Mouse (Mus musculus) testis, adult 2 months (tissue): ENCODE measurements at regions not wholly inside any gene's neighbourhood (a gene's known extent, or its start where the extent isn't known, plus 50 kb on each side); places are given as distances from the start of the nearest gene placed in this dataset.

Experiments used
- CTCF ChIP-seq: fragments of 200-500 bp; IDR thresholded peaks from 2 replicates; pipeline ENCODE4 v1.5.1; 2012; ENCODE audit warnings: low read depth, mild to moderate bottlenecking, inconsistent platforms, low read length, moderate library complexity; ENCODE audit not compliant: control insufficient read depth, insufficient read depth, insufficient replicate concordance
- POLR2A ChIP-seq: fragments of 200-500 bp; IDR thresholded peaks from 2 replicates; pipeline ENCODE4 v1.6.1; 2012; ENCODE audit warnings: low read depth, mild to moderate bottlenecking, inconsistent platforms, low read length, moderate library complexity; ENCODE audit not compliant: control insufficient read depth

GRCm38 (mm10) chr1:89297766-89298165 lies 156.8 kb upstream of the Agap1 start:
- TF ChIP-seq POLR2A (no peak), CTCF (no peak)
